Mouse (Mus musculus): ENCODE data around the gene Nup43.
"Not testable (repeated sequence)": the region's sequence is repeated elsewhere in the genome, so short reads cannot be mapped to it uniquely, and the experiment has no call there.

Gene Nup43

GRCm38 (mm10) chr10:7667342-7667802 is at the start of gene Nup43:
Nup43 (plus strand) TSS chr10:7667503.
- peak; percentile 95 for DNase-seq (ENCODE audit: low read depth, low spot score)

GRCm38 (mm10) chr10:7617556-7617955 is 49.7 kb upstream of the Nup43 start:
- DNase-seq (ENCODE audit: low read depth, low spot score) = not testable (repeated sequence)

GRCm38 (mm10) chr10:7619821-7620241 is 47.5 kb upstream of the Nup43 start:
- no peak for DNase-seq (ENCODE audit: low read depth, low spot score)

GRCm38 (mm10) chr10:7620723-7621122 is 46.6 kb upstream of the Nup43 start:
- DNase-seq (ENCODE audit: low read depth, low spot score) = no peak

- DNase-seq (ENCODE audit: low read depth, low spot score) = no peak
Measured at GRCm38 (mm10) chr10:7622378-7622777, 44.9 kb upstream of the Nup43 start.

GRCm38 (mm10) chr10:7623861-7624518 is 43.3 kb upstream of the Nup43 start:
- no peak for DNase-seq (ENCODE audit: low read depth, low spot score)

- DNase-seq (ENCODE audit: low read depth, low spot score) = no peak
Measured at GRCm38 (mm10) chr10:7629092-7629491, 38.2 kb upstream of the Nup43 start.

- DNase-seq (ENCODE audit: low read depth, low spot score) = peak; percentile 5
Measured at GRCm38 (mm10) chr10:7630286-7630685, 37.0 kb upstream of the Nup43 start.

GRCm38 (mm10) chr10:7630951-7631720 is 36.2 kb upstream of the Nup43 start:
- peak; percentile 5 for DNase-seq (ENCODE audit: low read depth, low spot score)

- no peak for DNase-seq (ENCODE audit: low read depth, low spot score)
Measured at GRCm38 (mm10) chr10:7640366-7640765, 26.9 kb upstream of the Nup43 start.

GRCm38 (mm10) chr10:7645911-7646310 is 21.4 kb upstream of the Nup43 start:
- DNase-seq (ENCODE audit: low read depth, low spot score) = no peak

GRCm38 (mm10) chr10:7649059-7649458 is 18.2 kb upstream of the Nup43 start:
- no peak for DNase-seq (ENCODE audit: low read depth, low spot score)

GRCm38 (mm10) chr10:7651057-7651456 is 16.2 kb upstream of the Nup43 start:
- DNase-seq (ENCODE audit: low read depth, low spot score) = no peak

- DNase-seq (ENCODE audit: low read depth, low spot score) = peak; percentile 69
Measured at GRCm38 (mm10) chr10:7662471-7663141, 4.7 kb upstream of the Nup43 start.

- DNase-seq (ENCODE audit: low read depth, low spot score) = peak; percentile 94
Measured at GRCm38 (mm10) chr10:7663159-7664026, 3.9 kb upstream of the Nup43 start.

- DNase-seq (ENCODE audit: low read depth, low spot score) = peak; percentile 21
Measured at GRCm38 (mm10) chr10:7664027-7664526, 3.2 kb upstream of the Nup43 start.

GRCm38 (mm10) chr10:7664889-7665288 is 2.4 kb upstream of the Nup43 start:
- DNase-seq (ENCODE audit: low read depth, low spot score) = no peak

- peak; percentile 73 for DNase-seq (ENCODE audit: low read depth, low spot score)
Measured at GRCm38 (mm10) chr10:7673673-7674072, 6.4 kb downstream of the Nup43 start.

- peak; percentile 90 for DNase-seq (ENCODE audit: low read depth, low spot score)
Measured at GRCm38 (mm10) chr10:7680731-7681301, 13.5 kb downstream of the Nup43 start, which contains the start of the genes Pcmt1 and Lats1. Pcmt1 (minus strand) TSS chr10:7681136. Lats1 (plus strand) TSS chr10:7681214.

GRCm38 (mm10) chr10:7681343-7682025 is 14.2 kb downstream of the Nup43 start:
- DNase-seq (ENCODE audit: low read depth, low spot score) = peak; percentile 76
